Mouse (Mus musculus) midbrain, postnatal 0 days (tissue): Measurements from ENCODE around the gene Slc34a1. TPM values are rescaled to one million over a fixed set of nuclear protein-coding genes. Genes with fewer than 3 reads are reported as not detected.
"Not testable (repeated sequence)": the region's sequence is repeated elsewhere in the genome, so short reads cannot be mapped to it uniquely, and the experiment has no call there.

Experiments
- ATAC-seq: fragments of 200-750 bp; cut with Nextera tagmentation; 2 replicates; pipeline ENCODE4 v1.8.0; 2017; ENCODE audit warnings: moderate number of reproducible peaks, mild to moderate bottlenecking, moderate TSS enrichment, moderate library complexity; ENCODE audit not compliant: low FRiP score
- DNase-seq: peaks from one replicate; pipeline ENCODE4 v3.0.0-alpha.2; 2015; ENCODE audit warnings: low spot score
- H3K27ac ChIP-seq: fragments of 300-500 bp; sonication (generic); 2 replicates; pipeline ENCODE4 v1.5.1; 2014; ENCODE audit warnings: low read depth, mild to moderate bottlenecking, low read length, mixed read lengths
- H3K27me3 ChIP-seq: fragments of 300-500 bp; sonication (generic); 2 replicates; pipeline ENCODE4 v1.6.1; 2014; ENCODE audit warnings: low read length, control low read depth, mixed read lengths; ENCODE audit not compliant: insufficient read depth
- H3K36me3 ChIP-seq: fragments of 300-500 bp; sonication (generic); 2 replicates; pipeline ENCODE4 v1.6.1; 2014; ENCODE audit warnings: low read length, control low read depth, mixed read lengths; ENCODE audit not compliant: insufficient read depth
- H3K4me1 ChIP-seq: fragments of 300-500 bp; sonication (generic); 2 replicates; pipeline ENCODE4 v1.6.1; 2014; ENCODE audit warnings: mild to moderate bottlenecking, control low read depth, antibody characterized with exemption, low read length, mixed read lengths; ENCODE audit not compliant: insufficient read depth
- H3K4me2 ChIP-seq: fragments of 300-500 bp; sonication (generic); 2 replicates; pipeline ENCODE4 v1.6.1; 2014; ENCODE audit warnings: low read depth, mild to moderate bottlenecking, low read length, mixed read lengths; ENCODE audit not compliant: poor library complexity, severe bottlenecking
- H3K4me3 ChIP-seq: fragments of 300-500 bp; sonication (generic); 2 replicates; pipeline ENCODE4 v1.5.1; 2014; ENCODE audit warnings: low read depth, mild to moderate bottlenecking, low read length, moderate library complexity
- H3K9ac ChIP-seq: fragments of 300-500 bp; sonication (generic); replicated peaks from 2 replicates; pipeline ENCODE4 v1.6.1; 2014; ENCODE audit warnings: mild to moderate bottlenecking, low read length, moderate library complexity, mixed read lengths; ENCODE audit not compliant: poor library complexity, severe bottlenecking
- H3K9me3 ChIP-seq: fragments of 300-500 bp; sonication (generic); 2 replicates; pipeline ENCODE4 v1.6.1; 2016; ENCODE audit warnings: low read length, control low read depth
- CTCF ChIP-seq: IDR thresholded peaks from 2 replicates; pipeline ENCODE4 v1.5.1; 2016; ENCODE audit warnings: antibody characterized with exemption, mild to moderate bottlenecking
- WGBS: fragments of 180-500 bp; shearing (Covaris S2); extraction: QIAGEN DNeasy Blood & Tissue Kit; methylation state at CpG from one replicate; pipeline ENCODE4 v1.1.7; 2014; 5-methylcytosine and 5-hydroxymethylcytosine counted together
- polyA plus RNA-seq: library from polyadenylated mRNA; unstranded; fragments of >200 nt; fragmentation: Nextera tagmentation; extraction: Ambion mirVana; gene quantifications from 2 replicates; pipeline ENCODE4 v1.2.1, GENCODE M21; 2015
- total RNA-seq: library from RNA; depleted of rRNA; stranded (reverse); fragments of >200 nt; gene quantifications from 2 replicates; pipeline ENCODE4 v1.2.3, GENCODE M21; 2014

Slc34a1 gene
- total and polyA plus RNA-seq, 2 experiments from 2014 or later = 0.04 TPM; not detected in 1

- 81% methylated on average over 2 of the region's 2 CpGs for WGBS
Measured at GRCm38 (mm10) chr13:55430566-55430965, 32.6 kb downstream of the Slc34a1 start.

GRCm38 (mm10) chr13:55431889-55432685 is 34.1 kb downstream of the Slc34a1 start:
- 77% methylated on average over 10 of the region's 10 CpGs for WGBS
- Histone ChIP-seq H3K27me3 (no peaks in the 10 kb centered on the region), H3K9ac (no peak overlapping the region), H3K36me3 (no peaks in the 10 kb centered on the region), H3K27ac (no peak overlapping the region), H3K4me2 (no peak overlapping the region), H3K4me3 (no peak overlapping the region), H3K4me1 (no peaks in the 10 kb centered on the region), H3K9me3 (no peaks in the 10 kb centered on the region)
- no peak for ATAC-seq
- DNase-seq = no peak
- no peak for TF ChIP-seq CTCF

More at GRCm38 (mm10) chr13:55430566-55430965, 32.6 kb downstream of the Slc34a1 start:
- H3K9ac ChIP-seq = no peak overlapping the region
- H3K4me2 ChIP-seq = no peak overlapping the region
- no peaks in the 10 kb centered on the region for H3K27me3 ChIP-seq
- no peaks in the 10 kb centered on the region for H3K36me3 ChIP-seq
- TF ChIP-seq CTCF = no peak
- no peak for ATAC-seq
- no peaks in the 10 kb centered on the region for H3K9me3 ChIP-seq
- DNase-seq = no peak
- no peak overlapping the region for H3K4me3 ChIP-seq
- no peak overlapping the region for H3K27ac ChIP-seq
- H3K4me1 ChIP-seq = no peaks in the 10 kb centered on the region

GRCm38 (mm10) chr13:55437111-55437629 is 39.2 kb downstream of the Slc34a1 start:
- WGBS = 85% methylated on average over 15 of the region's 15 CpGs
- H3K9me3 ChIP-seq, H3K4me3 ChIP-seq, H3K9ac ChIP-seq, H3K36me3 ChIP-seq, H3K27me3 ChIP-seq, H3K4me2 ChIP-seq, ATAC-seq, H3K4me1 ChIP-seq, H3K27ac ChIP-seq, DNase-seq: not testable (repeated sequence)

GRCm38 (mm10) chr13:55443799-55444285 is 45.9 kb downstream of the Slc34a1 start:
- no peaks in the 10 kb centered on the region for H3K27me3 ChIP-seq
- TF ChIP-seq CTCF = no peak
- DNase-seq (no peak), ATAC-seq (no peak)
- peaks cover 9% of the 10 kb centered on the region; the same call in 1 of the 2 replicates for H3K4me1 ChIP-seq
- peak overlapping the region; percentile 79 for H3K27ac ChIP-seq
- no peaks in the 10 kb centered on the region for H3K36me3 ChIP-seq
- WGBS = 40% methylated on average over 9 of the region's 9 CpGs
- H3K9ac ChIP-seq = peak overlapping the region; percentile 62; the same call in 1 of the 2 replicates
- H3K9me3 ChIP-seq = no peaks in the 10 kb centered on the region
- H3K4me2 ChIP-seq = peak overlapping the region; percentile 66
- peak overlapping the region; percentile 80 for H3K4me3 ChIP-seq

- H3K27me3 ChIP-seq = no peaks in the 10 kb centered on the region
- no peak for TF ChIP-seq CTCF
- H3K4me1 ChIP-seq = peaks cover 9% of the 10 kb centered on the region; the same call in 1 of the 2 replicates
- H3K9ac ChIP-seq = peak overlapping the region; percentile 62
- H3K4me2 ChIP-seq = peak overlapping the region; percentile 66
- peak overlapping the region; percentile 79 for H3K27ac ChIP-seq
- ATAC-seq (peak; percentile 73), DNase-seq (peak; percentile 77)
- WGBS = under 1% methylated on average over 33 of the region's 33 CpGs
- H3K4me3 ChIP-seq = peak overlapping the region; percentile 80
- peaks cover under 1% of the 10 kb centered on the region; the same call in 1 of the 2 replicates for H3K36me3 ChIP-seq
- H3K9me3 ChIP-seq = no peaks in the 10 kb centered on the region
Measured at GRCm38 (mm10) chr13:55444286-55444936, 46.4 kb downstream of the Slc34a1 start.
